Mouse (Mus musculus) embryonic facial prominence, embryonic 15.5 days (tissue): Measurements from ENCODE around the gene Dazap1. TPM values are rescaled to one million over a fixed set of nuclear protein-coding genes. Genes with fewer than 3 reads are reported as not detected.

ENCODE experiments used
- ATAC-seq: fragments of 200-750 bp; cut with Nextera tagmentation; 2 replicates; pipeline ENCODE4 v1.8.0; 2017; ENCODE audit warnings: low read depth, moderate TSS enrichment; ENCODE audit not compliant: insufficient number of reproducible peaks, low FRiP score, low TSS enrichment
- H3K27ac ChIP-seq: fragments of 300-500 bp; sonication (generic); replicated peaks from 2 replicates; pipeline ENCODE4 v1.5.1; 2015; ENCODE audit warnings: mild to moderate bottlenecking, inconsistent platforms
- H3K27me3 ChIP-seq: fragments of 300-500 bp; sonication (generic); 2 replicates; pipeline ENCODE4 v1.6.1; 2015; ENCODE audit warnings: inconsistent platforms
- H3K36me3 ChIP-seq: fragments of 300-500 bp; sonication (generic); 2 replicates; pipeline ENCODE4 v1.6.1; 2015; ENCODE audit warnings: mild to moderate bottlenecking, inconsistent platforms
- H3K4me1 ChIP-seq: fragments of 300-500 bp; sonication (generic); 2 replicates; pipeline ENCODE4 v1.6.1; 2015; ENCODE audit warnings: inconsistent platforms
- H3K4me2 ChIP-seq: fragments of 300-500 bp; sonication (generic); replicated peaks from 2 replicates; pipeline ENCODE4 v1.6.1; 2015; ENCODE audit warnings: mild to moderate bottlenecking, inconsistent platforms
- H3K4me3 ChIP-seq: fragments of 300-500 bp; sonication (generic); replicated peaks from 2 replicates; pipeline ENCODE4 v1.5.1; 2015; ENCODE audit warnings: mild to moderate bottlenecking, inconsistent platforms
- H3K9ac ChIP-seq: fragments of 300-500 bp; sonication (generic); 2 replicates; pipeline ENCODE4 v1.6.1; 2015; ENCODE audit warnings: inconsistent platforms
- H3K9me3 ChIP-seq: fragments of 300-500 bp; sonication (generic); replicated peaks from 2 replicates; pipeline ENCODE4 v1.6.1; 2016; ENCODE audit warnings: inconsistent platforms
- WGBS: fragments of 180-500 bp; shearing (Covaris S2); methylation state at CpG from one replicate; pipeline ENCODE4 v1.1.7; 2015; 5-methylcytosine and 5-hydroxymethylcytosine counted together
- polyA plus RNA-seq: library from polyadenylated mRNA; unstranded; fragments of >200 nt; fragmentation: Nextera tagmentation; extraction: Ambion mirVana; gene quantifications from 2 replicates; pipeline ENCODE4 v1.2.1, GENCODE M21; 2015

Gene Dazap1
- polyA plus RNA-seq, 1 experiment from 2014 or later: 61.2 TPM

GRCm38 (mm10) chr10:80315315-80315714 is 54.0 kb downstream of the Dazap1 start:
- Histone ChIP-seq H3K4me3 (no peak overlapping the region), H3K27ac (no peak overlapping the region), H3K4me2 (no peak overlapping the region), H3K36me3 (peaks cover 18% of the 10 kb centered on the region), H3K4me1 (peaks cover 42% of the 10 kb centered on the region), H3K9me3 (no peaks in the 10 kb centered on the region), H3K9ac (no peak overlapping the region), H3K27me3 (peaks cover 71% of the 10 kb centered on the region)
- ATAC-seq: no peak
- WGBS: 48% methylated on average over 27 of the region's 27 CpGs

DNA sequence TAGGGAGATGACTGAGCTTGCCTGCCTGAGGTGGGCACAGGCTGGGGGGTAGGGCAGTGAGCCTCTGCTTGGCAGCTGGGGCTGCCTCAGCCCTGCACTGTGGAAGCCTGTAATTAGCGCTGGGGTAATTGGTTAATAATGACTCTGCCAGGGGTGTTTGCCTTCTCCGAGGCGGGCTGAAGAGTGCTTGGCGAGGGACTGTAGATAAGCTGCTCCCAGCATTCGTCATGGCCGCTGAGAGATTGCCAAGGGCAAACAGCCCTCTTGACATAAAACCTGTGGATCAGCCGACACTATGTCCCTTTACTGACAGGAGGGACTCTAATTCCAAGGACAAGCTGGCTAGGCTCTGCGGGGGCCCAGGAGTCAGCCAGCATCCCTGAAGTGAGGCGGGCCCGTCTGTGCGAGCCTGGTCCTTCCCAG is 55.1 kb downstream of the Dazap1 start:
- Histone ChIP-seq H3K27ac (no peak overlapping the region), H3K4me1 (peaks cover 49% of the 10 kb centered on the region), H3K36me3 (peaks cover 18% of the 10 kb centered on the region; the same call in 1 of the 2 replicates), H3K9me3 (no peaks in the 10 kb centered on the region), H3K27me3 (peaks cover 63% of the 10 kb centered on the region), H3K4me3 (no peak overlapping the region), H3K4me2 (no peak overlapping the region), H3K9ac (no peak overlapping the region)
- 22% methylated on average over 11 of the region's 11 CpGs for WGBS
- 0 out of 2 replicates have a peak, but pooled peaks have one; percentile 13 for ATAC-seq

DNA sequence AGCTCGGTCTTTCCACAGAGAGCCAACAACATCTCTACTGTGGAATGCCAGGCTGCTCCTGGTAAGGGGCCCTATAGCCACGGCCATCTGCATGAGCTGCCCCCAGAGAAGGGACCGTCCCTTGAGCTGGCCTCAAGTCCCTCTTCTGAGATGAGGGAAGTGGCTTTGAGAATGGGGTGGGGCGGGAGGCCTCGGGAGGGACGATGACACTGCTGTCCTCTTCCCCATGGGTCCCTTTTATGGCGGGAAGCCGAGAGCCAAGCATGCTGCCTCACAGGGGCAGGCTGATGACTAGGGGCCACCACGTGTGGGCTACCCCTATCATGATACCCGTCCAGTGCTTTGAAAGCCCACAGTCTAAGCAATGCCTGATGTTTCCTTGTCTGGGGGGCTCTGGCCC is 55.7 kb downstream of the Dazap1 start:
- Histone ChIP-seq H3K36me3 (peaks cover 18% of the 10 kb centered on the region; the same call in 1 of the 2 replicates), H3K27ac (no peak overlapping the region), H3K4me3 (no peak overlapping the region), H3K4me1 (peaks cover 55% of the 10 kb centered on the region), H3K27me3 (peaks cover 57% of the 10 kb centered on the region), H3K9ac (no peak overlapping the region), H3K9me3 (no peaks in the 10 kb centered on the region), H3K4me2 (no peak overlapping the region)
- 54% methylated on average over 10 of the region's 10 CpGs for WGBS
- no peak for ATAC-seq

DNA sequence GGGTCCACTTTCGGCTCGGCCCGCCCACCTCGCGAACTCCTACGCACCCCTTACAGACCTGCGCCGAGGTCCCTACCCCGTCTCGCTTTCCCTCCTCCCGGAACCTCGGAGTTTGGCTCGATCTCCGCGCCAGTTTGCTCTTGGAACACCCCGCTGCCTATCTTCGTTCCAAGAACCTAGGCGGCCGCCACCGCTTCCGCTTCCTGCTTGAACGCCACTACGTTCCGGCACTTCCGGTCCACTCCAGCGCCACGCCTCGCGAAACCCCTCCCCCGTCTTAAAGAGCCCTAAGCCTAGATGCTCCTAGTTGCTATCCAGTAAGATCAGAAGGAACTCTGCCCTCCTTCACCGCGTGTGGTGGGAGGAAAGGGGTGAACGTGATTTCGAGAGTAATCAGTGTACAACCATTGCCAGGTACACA is 59.1 kb downstream of the Dazap1 start, which contains the start of gene 2310011J03Rik:
TSS of gene 2310011J03Rik (minus strand) at position 198 of the 421 bp plus-strand sequence.
- ATAC-seq: peak; percentile 66
- Histone ChIP-seq H3K36me3 (peaks cover 18% of the 10 kb centered on the region; the same call in 1 of the 2 replicates), H3K4me3 (peak within 1 kb of the TSS; percentile 64), H3K4me1 (peaks cover 57% of the 10 kb centered on the region), H3K9me3 (no peaks in the 10 kb centered on the region), H3K27me3 (peaks cover 24% of the 10 kb centered on the region), H3K27ac (peak within 1 kb of the TSS; percentile 81), H3K4me2 (peak within 1 kb of the TSS; percentile 78), H3K9ac (peak within 1 kb of the TSS; percentile 60)
- WGBS: under 1% methylated on average over 34 of the region's 34 CpGs

GRCm38 (mm10) chr10:80321014-80321669 is 59.9 kb downstream of the Dazap1 start:
- peaks cover 57% of the 10 kb centered on the region for H3K4me1 ChIP-seq
- peaks cover 18% of the 10 kb centered on the region; the same call in 1 of the 2 replicates for H3K36me3 ChIP-seq
- peaks cover 16% of the 10 kb centered on the region for H3K27me3 ChIP-seq
- H3K9ac ChIP-seq: no peak overlapping the region
- H3K27ac ChIP-seq: no peak overlapping the region
- ATAC-seq: no peak
- no peak overlapping the region for H3K4me3 ChIP-seq
- H3K9me3 ChIP-seq: no peaks in the 10 kb centered on the region
- 78% methylated on average over 6 of the region's 6 CpGs for WGBS
- no peak overlapping the region for H3K4me2 ChIP-seq

- H3K4me3 ChIP-seq: peak overlapping the region; percentile 62; the same call in 1 of the 2 replicates
Observed at GRCm38 (mm10) chr10:80321670-80322581, 60.6 kb downstream of the Dazap1 start.

DNA sequence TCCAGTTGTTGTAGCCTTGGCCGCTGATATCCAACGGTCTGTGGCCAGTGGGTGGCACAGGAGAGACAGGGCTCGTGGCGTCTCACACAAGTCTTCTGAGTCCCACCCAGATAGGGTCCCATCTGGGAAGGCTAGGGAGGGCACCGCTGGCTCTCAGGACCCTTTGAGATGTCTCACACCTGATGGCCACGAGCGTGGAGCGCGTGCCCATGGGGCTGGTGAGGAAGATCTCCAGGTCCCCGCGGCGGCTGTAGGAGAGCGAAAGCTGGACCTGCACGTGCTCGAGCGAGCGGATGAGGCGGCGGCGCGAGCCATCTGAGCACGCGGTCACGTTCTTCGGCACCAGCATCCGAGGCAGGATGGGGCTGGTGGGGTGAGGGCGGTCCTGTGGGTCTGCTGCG is 61.5 kb downstream of the Dazap1 start:
- H3K4me1 ChIP-seq: peaks cover 47% of the 10 kb centered on the region
- no peak overlapping the region for H3K27ac ChIP-seq
- peak overlapping the region; percentile 100 for H3K4me2 ChIP-seq
- ATAC-seq: no peak
- H3K9ac ChIP-seq: peak overlapping the region; percentile 37
- H3K9me3 ChIP-seq: no peaks in the 10 kb centered on the region
- H3K27me3 ChIP-seq: no peaks in the 10 kb centered on the region
- H3K4me3 ChIP-seq: peak overlapping the region; percentile 62
- peaks cover 12% of the 10 kb centered on the region; the same call in 1 of the 2 replicates for H3K36me3 ChIP-seq
- 3% methylated on average over 28 of the region's 28 CpGs for WGBS

More at GRCm38 (mm10) chr10:80321670-80322581, 60.6 kb downstream of the Dazap1 start:
- Histone ChIP-seq H3K4me1 (peaks cover 50% of the 10 kb centered on the region), H3K36me3 (peaks cover 18% of the 10 kb centered on the region; the same call in 1 of the 2 replicates), H3K9ac (no peak overlapping the region), H3K4me2 (peak overlapping the region; percentile 100), H3K27me3 (peaks cover 8% of the 10 kb centered on the region), H3K27ac (no peak overlapping the region), H3K9me3 (no peaks in the 10 kb centered on the region)
- no peak for ATAC-seq
- WGBS: 88% methylated on average over 21 of the region's 21 CpGs

DNA sequence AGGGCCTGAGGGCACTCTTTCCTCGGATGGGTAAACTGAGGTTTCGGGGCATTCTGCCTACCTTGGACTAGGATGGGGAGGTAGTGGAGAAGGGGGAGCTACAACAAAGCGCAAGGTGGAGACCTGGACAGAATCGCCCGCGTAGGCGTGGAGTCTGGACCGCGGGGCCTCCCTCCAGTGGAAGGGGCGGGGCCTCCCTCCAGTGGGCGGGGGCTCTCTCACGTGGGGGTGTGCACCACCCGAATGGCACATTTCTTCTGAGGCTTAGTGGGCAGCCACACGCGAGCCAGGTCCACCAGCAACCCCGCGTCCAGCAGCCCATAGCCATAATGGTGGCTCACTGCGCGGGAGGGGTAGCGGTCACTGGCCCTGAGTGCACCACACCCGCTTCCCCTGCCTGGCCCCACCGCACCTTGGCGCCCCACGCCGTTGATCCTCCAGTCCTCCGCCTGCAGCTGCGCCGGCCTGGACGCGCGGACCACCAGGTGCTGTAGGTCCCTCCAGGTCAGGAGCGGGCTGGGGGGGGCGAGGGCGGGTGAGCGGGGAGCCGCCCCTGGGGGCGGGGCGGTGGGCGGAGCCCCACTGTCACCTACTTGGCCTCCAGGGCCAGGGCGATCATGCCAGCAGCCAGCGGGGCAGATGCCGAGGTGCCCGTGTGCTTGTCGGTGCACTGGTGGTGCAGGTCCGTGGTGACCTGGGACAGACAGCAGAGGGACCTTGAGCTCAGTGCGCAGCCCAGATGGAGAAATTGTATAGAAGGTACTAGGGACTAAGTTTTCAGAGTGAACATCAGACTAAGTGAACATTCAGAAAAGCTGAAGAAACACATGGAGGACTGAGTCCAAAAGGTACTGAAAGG is 62.2 kb downstream of the Dazap1 start:
- Histone ChIP-seq H3K27me3 (no peaks in the 10 kb centered on the region), H3K9ac (peak overlapping the region; percentile 37), H3K9me3 (no peaks in the 10 kb centered on the region), H3K4me1 (peaks cover 46% of the 10 kb centered on the region), H3K36me3 (peaks cover 7% of the 10 kb centered on the region; the same call in 1 of the 2 replicates), H3K27ac (no peak overlapping the region), H3K4me3 (peak overlapping the region; percentile 62), H3K4me2 (peak overlapping the region; percentile 100)
- 2% methylated on average over 46 of the region's 46 CpGs for WGBS
- ATAC-seq: peak; percentile 24

DNA sequence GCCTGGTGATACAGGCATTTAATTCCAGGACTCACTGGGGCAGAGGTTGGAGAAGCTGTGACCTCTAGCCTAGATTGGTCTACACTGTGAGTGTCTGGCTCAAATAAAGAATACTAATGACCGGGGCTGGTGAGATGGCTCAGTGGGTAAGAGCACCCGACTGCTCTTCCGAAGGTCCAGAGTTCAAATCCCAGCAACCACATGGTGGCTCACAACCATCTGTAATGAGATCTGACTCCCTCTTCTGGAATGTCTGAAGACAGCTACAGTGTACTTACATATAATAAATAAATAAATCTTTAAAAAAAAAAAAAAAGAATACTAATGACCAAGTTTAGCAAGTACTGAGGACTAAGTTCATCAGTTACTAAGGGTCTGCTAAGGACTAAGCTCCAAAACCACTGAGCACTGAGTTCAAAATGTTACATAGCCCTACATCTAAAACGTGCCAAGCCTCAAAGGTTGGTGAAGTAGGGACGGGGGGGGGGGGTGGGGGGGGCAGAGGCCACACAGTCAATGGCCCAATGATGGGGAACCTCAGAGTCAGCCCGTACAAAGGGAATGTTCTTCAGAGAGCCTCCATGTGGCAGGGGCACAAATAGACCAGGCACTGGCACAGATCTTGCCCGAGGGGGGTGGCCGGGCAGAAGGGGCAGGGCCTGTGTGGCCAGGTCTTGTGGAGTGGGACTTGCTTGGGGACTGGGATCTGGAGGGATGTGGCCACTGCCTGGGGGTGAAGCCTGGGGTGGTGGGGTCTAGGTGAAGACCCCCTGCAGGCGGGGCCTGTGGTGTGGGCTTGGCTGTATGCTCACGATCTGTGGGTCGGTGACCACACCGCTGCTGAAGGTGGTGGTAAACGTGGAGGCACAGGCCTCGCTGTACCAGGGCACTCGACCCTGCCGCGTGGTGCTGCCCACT is 63.1 kb downstream of the Dazap1 start:
- Histone ChIP-seq H3K9ac (no peak overlapping the region), H3K36me3 (no peaks in the 10 kb centered on the region), H3K9me3 (no peaks in the 10 kb centered on the region), H3K4me3 (peak overlapping the region; percentile 62), H3K27me3 (no peaks in the 10 kb centered on the region), H3K4me1 (peaks cover 41% of the 10 kb centered on the region), H3K4me2 (no peak overlapping the region; the same call in 1 of the 2 replicates), H3K27ac (no peak overlapping the region)
- ATAC-seq: no peak
- WGBS: 77% methylated on average over 17 of the region's 17 CpGs

- Histone ChIP-seq H3K4me1 (peaks cover 42% of the 10 kb centered on the region), H3K27me3 (no peaks in the 10 kb centered on the region), H3K27ac (no peak overlapping the region), H3K36me3 (no peaks in the 10 kb centered on the region), H3K9ac (no peak overlapping the region), H3K4me2 (no peak overlapping the region), H3K9me3 (no peaks in the 10 kb centered on the region), H3K4me3 (no peak overlapping the region)
- no peak for ATAC-seq
- 85% methylated on average over 21 of the region's 21 CpGs for WGBS
Observed at GRCm38 (mm10) chr10:80325045-80325444, 63.8 kb downstream of the Dazap1 start.
